Mouse (Mus musculus) bone marrow, adult 2 months (tissue): ENCODE measurements around the gene Olfr1264. TPM values are rescaled to one million over a fixed set of nuclear protein-coding genes. Genes with fewer than 3 reads are reported as not detected.

ENCODE experiments used
- H3K27ac ChIP-seq: fragments of 200-500 bp; 2 replicates; pipeline ENCODE4 v1.5.1; 2012; ENCODE audit warnings: low read depth, mild to moderate bottlenecking, control low read depth, inconsistent platforms, low read length; ENCODE audit not compliant: control insufficient read depth, poor library complexity, insufficient read depth
- H3K4me1 ChIP-seq: fragments of 200-500 bp; 2 replicates; pipeline ENCODE4 v1.6.1; 2011; ENCODE audit warnings: low read length; ENCODE audit not compliant: control insufficient read depth, insufficient read depth
- H3K4me3 ChIP-seq: fragments of 200-500 bp; replicated peaks from 2 replicates; pipeline ENCODE3; 2011; ENCODE audit warnings: mild to moderate bottlenecking, low read depth, low read length, control low read depth; ENCODE audit not compliant: control insufficient read depth
- CTCF ChIP-seq: fragments of 200-500 bp; IDR thresholded peaks from 2 replicates; pipeline ENCODE4 v1.5.1; 2011; ENCODE audit warnings: low read length, control low read depth; ENCODE audit not compliant: control insufficient read depth, insufficient read depth
- POLR2A ChIP-seq: fragments of 200-500 bp; IDR thresholded peaks from 2 replicates; pipeline ENCODE4 v1.6.1; 2011; ENCODE audit warnings: low read depth, mild to moderate bottlenecking, control low read depth, low read length, borderline replicate concordance; ENCODE audit not compliant: control insufficient read depth
- WGBS: fragments of 180-500 bp; shearing (Covaris S2); methylation state at CpG from one replicate; pipeline ENCODE4 v1.1.7; 2018; 5-methylcytosine and 5-hydroxymethylcytosine counted together
- polyA plus RNA-seq: library from polyadenylated mRNA; stranded (reverse); fragments of >200 nt; gene quantifications from 2 replicates; pipeline ENCODE4 v1.2.4, GENCODE M21; 2011; ENCODE audit warnings: low replicate concordance; ENCODE audit not compliant: missing spikeins, insufficient read depth, insufficient read length

Olfr1264 gene
- polyA plus RNA-seq: 0.31 TPM in 1 of 2 replicates, not detected in the other

DNA sequence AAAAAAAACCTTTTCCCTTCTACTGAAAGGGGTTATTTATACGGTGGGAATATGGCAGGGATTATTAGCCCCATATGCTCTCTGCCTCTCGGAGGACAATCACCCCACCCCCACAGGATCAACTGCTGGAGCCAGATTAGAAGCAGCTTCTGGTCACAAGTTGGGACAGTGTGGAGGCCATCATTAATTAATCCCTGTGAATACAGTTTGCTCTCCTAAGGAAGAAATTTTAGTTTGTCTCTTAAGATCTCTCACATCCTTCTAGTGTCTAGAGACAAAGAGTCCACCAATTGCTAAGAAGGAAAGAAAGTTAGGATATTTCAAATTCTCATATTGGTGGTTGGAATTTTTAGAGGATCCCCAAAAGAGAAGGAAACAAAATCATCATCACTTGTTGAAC, at the start of gene Olfr1264:
Gene Olfr1264 (minus strand): TSS at position 101 of the 400 bp plus-strand sequence.
- H3K27ac ChIP-seq: no peak within 1 kb of the TSS
- 74% methylated on average over 2 of the region's 2 CpGs for WGBS
- no peak within 1 kb of the TSS for H3K4me3 ChIP-seq
- H3K4me1 ChIP-seq: no peaks in the 10 kb centered on the region
- no peak for TF ChIP-seq CTCF
- TF ChIP-seq POLR2A: no peak

DNA sequence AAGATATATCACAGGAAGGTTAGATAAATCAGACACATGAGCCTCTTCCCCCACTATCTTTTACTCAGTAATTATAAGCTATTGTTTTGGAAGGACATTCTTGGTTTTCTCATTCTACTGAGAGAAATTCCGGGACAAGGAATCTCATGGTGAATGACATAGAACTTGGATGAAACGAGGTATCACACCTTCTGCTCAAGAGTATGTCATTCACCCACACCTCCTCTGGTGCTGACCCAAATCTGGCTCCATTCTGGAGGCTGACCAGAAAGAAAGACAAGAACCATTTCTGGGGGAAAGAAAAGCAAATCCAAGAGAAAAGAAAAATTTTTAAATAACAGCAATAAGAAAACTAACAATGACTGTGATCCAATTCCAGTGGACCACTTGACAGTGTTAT, 44.7 kb upstream of the Olfr1264 start:
- no peaks in the 10 kb centered on the region for H3K4me1 ChIP-seq
- H3K27ac ChIP-seq: no peak overlapping the region
- H3K4me3 ChIP-seq: no peak overlapping the region
- no peak for TF ChIP-seq CTCF
- WGBS: 62% methylated on average over 2 of the region's 2 CpGs

DNA sequence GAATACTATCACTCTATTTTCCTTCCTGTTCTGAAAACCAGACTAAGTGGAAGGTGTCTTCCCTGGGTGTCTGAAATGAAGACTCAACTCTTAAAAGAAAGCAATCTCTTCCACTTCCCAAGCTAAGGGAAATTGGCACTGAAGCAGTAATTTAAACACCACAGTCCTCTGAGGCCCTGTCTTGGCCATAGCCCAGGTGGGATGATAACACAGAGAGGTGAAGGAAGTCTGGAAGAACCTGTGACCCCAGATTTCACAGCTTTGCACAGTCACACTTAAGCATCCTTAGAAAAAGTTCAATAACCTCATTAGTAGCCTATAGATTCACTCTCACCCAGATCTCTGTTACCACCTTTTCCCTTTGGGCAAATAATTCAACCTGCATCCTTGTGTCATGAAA, 38.1 kb upstream of the Olfr1264 start, which contains the start of gene Olfr140:
Gene Olfr140 (minus strand): TSS at position 101 of the 400 bp plus-strand sequence.
- Histone ChIP-seq H3K27ac (no peak within 1 kb of the TSS), H3K4me3 (no peak within 1 kb of the TSS), H3K4me1 (no peaks in the 10 kb centered on the region)
- no peak for TF ChIP-seq CTCF
- no peak for TF ChIP-seq POLR2A

DNA sequence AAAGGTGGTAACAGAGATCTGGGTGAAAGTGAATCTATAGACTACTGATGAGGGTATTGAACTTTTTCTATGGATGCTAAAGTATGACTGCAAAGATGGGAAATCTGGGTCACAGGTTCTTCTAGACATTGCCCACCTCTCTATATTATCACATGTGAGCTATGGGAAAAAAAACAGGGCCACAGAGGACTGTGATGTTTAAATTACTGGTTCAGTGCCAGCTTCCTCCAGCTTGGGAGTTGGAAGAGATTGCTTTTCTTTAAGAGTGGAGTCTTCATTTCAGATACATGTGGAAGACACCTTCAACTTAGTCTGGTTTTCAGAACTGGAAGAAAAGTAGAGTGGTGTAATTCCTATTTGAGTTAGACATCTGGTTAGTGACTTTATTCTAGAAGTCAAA, 9.7 kb upstream of the Olfr1264 start, which contains the start of gene Olfr1265:
Gene Olfr1265 (plus strand): TSS at position 301 of the 400 bp plus-strand sequence.
- Histone ChIP-seq H3K4me1 (no peaks in the 10 kb centered on the region), H3K4me3 (no peak within 1 kb of the TSS), H3K27ac (no peak within 1 kb of the TSS)
- TF ChIP-seq POLR2A (no peak), CTCF (no peak)

DNA sequence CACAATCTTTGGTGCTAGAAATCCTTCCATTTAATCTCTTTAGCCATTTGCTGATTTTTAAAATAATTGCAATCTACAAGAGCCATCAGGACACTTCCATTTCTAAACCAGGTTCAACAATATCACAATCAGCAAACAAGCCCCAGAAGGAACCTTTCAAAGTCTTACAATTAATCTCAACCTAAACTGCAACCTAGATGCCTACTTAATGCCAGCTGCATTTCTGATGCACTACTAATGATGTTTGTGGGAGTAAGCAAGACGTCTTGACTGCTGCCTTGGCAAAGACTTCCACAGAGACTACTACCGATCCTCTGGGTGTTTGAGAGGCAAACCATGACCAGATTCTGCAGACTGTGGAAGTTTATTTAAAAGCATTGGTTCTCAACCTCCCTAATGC, 13.5 kb downstream of the Olfr1264 start, which contains the start of gene Olfr1263:
Gene Olfr1263 (plus strand): TSS at position 301 of the 400 bp plus-strand sequence.
- no peak within 1 kb of the TSS for H3K27ac ChIP-seq
- 79% methylated on average over 2 of the region's 2 CpGs for WGBS
- H3K4me3 ChIP-seq: no peak within 1 kb of the TSS
- TF ChIP-seq POLR2A (no peak), CTCF (no peak)
- H3K4me1 ChIP-seq: no peaks in the 10 kb centered on the region

- Histone ChIP-seq H3K4me1 (no peaks in the 10 kb centered on the region), H3K27ac (no peak within 1 kb of the TSS), H3K4me3 (no peak within 1 kb of the TSS)
- TF ChIP-seq CTCF (no peak), POLR2A (no peak)
Measured at GRCm38 (mm10) chr2:89999845-90000244, 25.5 kb downstream of the Olfr1264 start, which contains the start of gene Olfr1262. Olfr1262 (plus strand) TSS chr2:90000145.

DNA sequence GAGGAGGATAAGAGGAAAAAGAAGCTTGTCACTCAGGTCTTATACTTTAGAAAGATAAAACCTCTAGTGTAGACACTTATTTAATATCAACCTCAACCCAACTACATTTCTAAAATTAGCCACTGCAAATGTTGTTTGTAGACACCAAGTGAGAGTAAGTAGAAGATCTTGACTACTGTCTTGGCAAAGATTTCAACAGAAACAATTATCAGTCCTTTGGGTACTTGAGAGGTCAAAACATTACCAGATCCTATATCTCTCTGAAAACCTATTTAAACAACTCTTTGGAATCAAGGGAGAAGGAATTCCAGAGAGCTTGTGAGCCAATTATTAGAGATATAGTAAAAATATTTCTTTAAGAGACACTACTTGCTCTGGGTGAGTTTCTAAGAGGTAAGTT, 34.5 kb downstream of the Olfr1264 start, which contains the start of gene Olfr1261:
Gene Olfr1261 (plus strand): TSS at position 301 of the 400 bp plus-strand sequence.
- no peaks in the 10 kb centered on the region for H3K4me1 ChIP-seq
- TF ChIP-seq CTCF (no peak), POLR2A (no peak)
- no peak within 1 kb of the TSS for H3K4me3 ChIP-seq
- no peak within 1 kb of the TSS for H3K27ac ChIP-seq

- H3K4me3 ChIP-seq: no peak overlapping the region
- H3K27ac ChIP-seq: no peak overlapping the region
- H3K4me1 ChIP-seq: no peaks in the 10 kb centered on the region
- 65% methylated on average over 2 of the region's 2 CpGs for WGBS
- TF ChIP-seq POLR2A: no peak
- no peak for TF ChIP-seq CTCF
Measured at GRCm38 (mm10) chr2:89977709-89978108, 47.7 kb downstream of the Olfr1264 start.

GRCm38 (mm10) chr2:89974184-89974583, 51.2 kb downstream of the Olfr1264 start, which contains the start of gene Olfr1260:
Olfr1260 (plus strand) TSS chr2:89974340.
- no peak within 1 kb of the TSS for H3K27ac ChIP-seq
- 69% methylated on average over 2 of the region's 2 CpGs for WGBS
- no peak for TF ChIP-seq POLR2A
- TF ChIP-seq CTCF: no peak
- no peak within 1 kb of the TSS for H3K4me3 ChIP-seq
- no peaks in the 10 kb centered on the region for H3K4me1 ChIP-seq

Other genes starting within 250 kb of the Olfr1264 start
- 0.70 TPM in 1 of 2 replicates, not detected in the other for gene Olfr1254, start 232.0 kb downstream of the Olfr1264 start, polyA plus RNA-seq
- gene Olfr1255, start 213.5 kb downstream of the Olfr1264 start, polyA plus RNA-seq: not detected in 2 replicates
- not detected in 2 replicates for gene Olfr1256, start 184.0 kb downstream of the Olfr1264 start, polyA plus RNA-seq
- not detected in 2 replicates for gene Olfr48, start 177.4 kb downstream of the Olfr1264 start, polyA plus RNA-seq
- gene Olfr1257, start 147.1 kb downstream of the Olfr1264 start, polyA plus RNA-seq: not detected in 2 replicates
- gene Olfr1258, start 98.3 kb downstream of the Olfr1264 start, polyA plus RNA-seq: not detected in 2 replicates
- not detected in 2 replicates for gene Olfr1259, start 76.9 kb downstream of the Olfr1264 start, polyA plus RNA-seq
- gene Olfr1260, start 51.2 kb downstream of the Olfr1264 start, polyA plus RNA-seq: not detected in 2 replicates
- not detected in 2 replicates for gene Olfr1261, start 34.4 kb downstream of the Olfr1264 start, polyA plus RNA-seq
- gene Olfr1262, start 25.4 kb downstream of the Olfr1264 start, polyA plus RNA-seq: not detected in 2 replicates
- not detected in 2 replicates for gene Olfr1263, start 13.4 kb downstream of the Olfr1264 start, polyA plus RNA-seq
- not detected in 2 replicates for gene Olfr1265, start 9.8 kb upstream of the Olfr1264 start, polyA plus RNA-seq
- not detected in 2 replicates for gene Olfr140, start 38.0 kb upstream of the Olfr1264 start, polyA plus RNA-seq
- not detected in 2 replicates for gene Olfr1269, start 95.8 kb upstream of the Olfr1264 start, polyA plus RNA-seq
- gene Olfr32, start 116.7 kb upstream of the Olfr1264 start, polyA plus RNA-seq: not detected in 2 replicates
- not detected in 2 replicates for gene Olfr1270, start 127.5 kb upstream of the Olfr1264 start, polyA plus RNA-seq
- 4.3 and 7.4 TPM in 2 replicates for gene Olfr1506, start 198.9 kb upstream of the Olfr1264 start, polyA plus RNA-seq
- gene Olfr142, start 232.0 kb upstream of the Olfr1264 start, polyA plus RNA-seq: not detected in 2 replicates
- 0.25 and 0.97 TPM in 2 replicates for gene Olfr1271, start 245.5 kb upstream of the Olfr1264 start, polyA plus RNA-seq